Mouse (Mus musculus) hindbrain, embryonic 13.5 days (tissue): Measurements from ENCODE around the gene Topbp1. TPM values are rescaled to one million over a fixed set of nuclear protein-coding genes. Genes with fewer than 3 reads are reported as not detected.

Experiments used
- ATAC-seq: fragments of 200-750 bp; cut with Nextera tagmentation; 2 replicates; pipeline ENCODE4 v1.8.0; 2017; ENCODE audit warnings: moderate TSS enrichment; ENCODE audit not compliant: low FRiP score
- H3K27ac ChIP-seq: fragments of 300-500 bp; sonication (generic); 2 replicates; pipeline ENCODE4 v1.5.1; 2015; ENCODE audit warnings: inconsistent platforms, mild to moderate bottlenecking, moderate library complexity
- H3K27me3 ChIP-seq: fragments of 300-500 bp; sonication (generic); 2 replicates; pipeline ENCODE4 v1.6.1; 2015; ENCODE audit warnings: mild to moderate bottlenecking, inconsistent platforms
- H3K36me3 ChIP-seq: fragments of 300-500 bp; sonication (generic); 2 replicates; pipeline ENCODE4 v1.6.1; 2015; ENCODE audit warnings: mild to moderate bottlenecking, inconsistent platforms
- H3K4me1 ChIP-seq: fragments of 300-500 bp; sonication (generic); replicated peaks from 2 replicates; pipeline ENCODE4 v1.6.1; 2015; ENCODE audit warnings: inconsistent platforms
- H3K4me2 ChIP-seq: fragments of 300-500 bp; sonication (generic); 2 replicates; pipeline ENCODE4 v1.6.1; 2015; ENCODE audit warnings: inconsistent platforms, mild to moderate bottlenecking, moderate library complexity
- H3K4me3 ChIP-seq: fragments of 300-500 bp; sonication (generic); 2 replicates; pipeline ENCODE4 v1.5.1; 2015; ENCODE audit warnings: mild to moderate bottlenecking, inconsistent platforms
- H3K9ac ChIP-seq: fragments of 300-500 bp; sonication (generic); 2 replicates; pipeline ENCODE4 v1.6.1; 2015; ENCODE audit warnings: mild to moderate bottlenecking, inconsistent platforms
- H3K9me3 ChIP-seq: fragments of 300-500 bp; sonication (generic); 2 replicates; pipeline ENCODE4 v1.6.1; 2016; ENCODE audit warnings: inconsistent platforms
- WGBS: fragments of 180-500 bp; shearing (Covaris S2); methylation state at CpG from one replicate; pipeline ENCODE4 v1.1.7; 2015; 5-methylcytosine and 5-hydroxymethylcytosine counted together
- polyA plus RNA-seq: library from polyadenylated mRNA; unstranded; fragments of >200 nt; fragmentation: Nextera tagmentation; extraction: Ambion mirVana; gene quantifications from 2 replicates; pipeline ENCODE4 v1.2.1, GENCODE M21; 2015

Gene Topbp1
- polyA plus RNA-seq = 23.2 and 26.0 TPM in 2 replicates

GRCm38 (mm10) chr9:103304927-103305326, at the start of gene Topbp1, which contains the start of gene 1300017J02Rik:
Topbp1 (plus strand) TSS chr9:103305215.
1300017J02Rik (minus strand) TSS chr9:103305082.
- peak within 1 kb of the TSS; percentile 82 for H3K9ac ChIP-seq
- H3K9me3 ChIP-seq = no peaks in the 10 kb centered on the region
- peak within 1 kb of the TSS; percentile 91 for H3K27ac ChIP-seq
- H3K27me3 ChIP-seq = no peaks in the 10 kb centered on the region
- H3K36me3 ChIP-seq = peaks cover 15% of the 10 kb centered on the region
- peak; percentile 97 for ATAC-seq
- H3K4me3 ChIP-seq = peak within 1 kb of the TSS; percentile 95
- WGBS = 0% methylated on average over 46 of the region's 49 CpGs
- H3K4me1 ChIP-seq = peaks cover 19% of the 10 kb centered on the region
- H3K4me2 ChIP-seq = peak within 1 kb of the TSS; percentile 95

DNA sequence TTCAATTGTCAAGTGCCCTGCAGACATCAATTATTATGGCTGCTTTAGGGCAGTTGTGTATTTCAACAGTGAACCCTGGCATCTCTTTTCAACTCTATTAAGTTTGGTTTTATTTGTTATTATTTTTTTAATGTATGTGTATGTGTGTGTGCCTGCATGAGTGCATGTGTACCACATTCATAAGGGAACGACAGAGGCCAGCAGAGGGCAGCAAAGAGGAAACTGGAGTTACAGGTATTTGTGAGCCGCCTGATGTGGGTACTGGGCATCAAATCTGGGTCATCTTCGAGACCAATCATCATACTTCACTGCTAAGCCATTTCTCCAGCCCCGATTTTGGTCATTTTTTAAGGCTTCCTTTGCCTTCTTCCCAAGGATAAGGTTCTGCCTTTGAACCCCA, 39.2 kb upstream of the Topbp1 start:
- no peak overlapping the region for H3K4me3 ChIP-seq
- ATAC-seq = no peak
- H3K4me2 ChIP-seq = no peak overlapping the region
- no peaks in the 10 kb centered on the region for H3K9me3 ChIP-seq
- no peaks in the 10 kb centered on the region for H3K4me1 ChIP-seq
- no peaks in the 10 kb centered on the region for H3K36me3 ChIP-seq
- H3K27me3 ChIP-seq = no peaks in the 10 kb centered on the region
- 93% methylated on average over 4 of the region's 4 CpGs for WGBS
- H3K27ac ChIP-seq = no peak overlapping the region
- no peak overlapping the region for H3K9ac ChIP-seq

DNA sequence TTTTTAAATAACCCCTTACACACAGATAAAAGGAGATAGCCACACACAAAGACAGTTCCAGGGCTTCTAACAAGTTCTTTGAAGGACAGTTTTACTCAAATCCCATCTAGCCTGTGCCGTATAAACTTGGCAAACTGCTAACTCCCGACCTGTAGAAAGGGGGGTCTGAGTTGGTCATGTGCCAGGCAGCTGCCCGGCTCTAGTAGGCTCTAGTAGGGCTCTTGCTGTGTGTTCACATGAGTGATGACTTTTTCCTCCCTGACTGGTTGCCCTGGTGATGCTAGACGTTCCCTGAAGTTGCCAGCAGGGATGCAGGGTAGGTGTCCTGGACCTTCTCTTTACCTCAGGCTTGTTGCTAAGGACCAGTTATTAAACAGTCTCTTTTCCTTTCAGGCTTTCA, 33.9 kb upstream of the Topbp1 start:
- H3K27ac ChIP-seq = no peak overlapping the region
- 24% methylated on average over 4 of the region's 4 CpGs for WGBS
- no peak overlapping the region for H3K4me2 ChIP-seq
- H3K27me3 ChIP-seq = no peaks in the 10 kb centered on the region
- no peaks in the 10 kb centered on the region for H3K9me3 ChIP-seq
- H3K9ac ChIP-seq = no peak overlapping the region
- peak; percentile 61 for ATAC-seq
- no peak overlapping the region for H3K4me3 ChIP-seq
- H3K36me3 ChIP-seq = no peaks in the 10 kb centered on the region
- H3K4me1 ChIP-seq = peaks cover 6% of the 10 kb centered on the region; the same call in 1 of the 2 replicates

DNA sequence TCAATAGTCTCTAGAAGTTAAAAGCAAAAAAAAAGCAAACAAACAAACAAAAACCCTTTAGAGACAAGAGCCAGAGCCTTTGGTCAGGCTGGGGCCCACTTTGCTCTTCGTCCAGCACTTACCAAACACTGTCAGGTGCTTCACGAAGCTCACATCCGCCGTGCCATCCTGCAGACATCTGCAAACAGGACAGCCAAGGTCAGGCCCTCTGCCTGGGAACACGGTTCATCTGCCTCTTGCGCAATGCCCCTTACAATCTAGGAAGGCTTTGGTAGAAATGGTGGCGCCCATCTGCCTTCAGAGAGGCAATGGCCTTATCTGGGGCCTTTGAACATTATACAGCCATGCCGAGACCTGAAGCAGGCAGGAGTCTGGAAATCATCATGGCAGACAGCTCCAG, 30.2 kb upstream of the Topbp1 start:
- H3K36me3 ChIP-seq = no peaks in the 10 kb centered on the region
- no peaks in the 10 kb centered on the region for H3K9me3 ChIP-seq
- H3K4me2 ChIP-seq = no peak overlapping the region
- 90% methylated on average over 8 of the region's 8 CpGs for WGBS
- H3K27me3 ChIP-seq = no peaks in the 10 kb centered on the region
- H3K27ac ChIP-seq = no peak overlapping the region
- H3K4me3 ChIP-seq = no peak overlapping the region
- H3K4me1 ChIP-seq = peaks cover 6% of the 10 kb centered on the region; the same call in 1 of the 2 replicates
- no peak overlapping the region for H3K9ac ChIP-seq
- no peak for ATAC-seq

DNA sequence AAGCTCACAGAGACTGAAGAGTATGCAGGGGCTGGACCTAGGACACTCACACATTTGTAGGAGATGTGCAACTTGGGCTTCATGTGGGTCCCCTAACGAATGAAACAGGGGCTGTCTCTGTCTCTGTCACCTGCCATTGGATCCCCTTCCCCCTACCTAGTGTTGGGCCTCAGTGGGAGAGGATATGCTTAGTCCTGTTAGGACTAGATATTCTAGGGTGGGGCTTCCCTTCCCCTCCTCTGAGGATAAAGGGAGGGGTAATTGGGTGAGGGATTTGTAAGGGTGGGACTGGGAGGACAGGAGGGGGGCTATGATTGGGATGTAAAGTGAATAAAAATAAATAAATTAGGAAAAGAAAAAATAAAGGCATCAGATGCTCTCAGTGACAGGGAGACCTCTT, 29.3 kb upstream of the Topbp1 start:
- H3K27me3 ChIP-seq = no peaks in the 10 kb centered on the region
- H3K9ac ChIP-seq = no peak overlapping the region
- 64% methylated on average over 1 of the region's 1 CpGs for WGBS
- no peak overlapping the region for H3K27ac ChIP-seq
- no peak for ATAC-seq
- H3K4me1 ChIP-seq = peaks cover 6% of the 10 kb centered on the region; the same call in 1 of the 2 replicates
- H3K4me3 ChIP-seq = no peak overlapping the region
- no peak overlapping the region for H3K4me2 ChIP-seq
- no peaks in the 10 kb centered on the region for H3K36me3 ChIP-seq
- H3K9me3 ChIP-seq = no peaks in the 10 kb centered on the region

DNA sequence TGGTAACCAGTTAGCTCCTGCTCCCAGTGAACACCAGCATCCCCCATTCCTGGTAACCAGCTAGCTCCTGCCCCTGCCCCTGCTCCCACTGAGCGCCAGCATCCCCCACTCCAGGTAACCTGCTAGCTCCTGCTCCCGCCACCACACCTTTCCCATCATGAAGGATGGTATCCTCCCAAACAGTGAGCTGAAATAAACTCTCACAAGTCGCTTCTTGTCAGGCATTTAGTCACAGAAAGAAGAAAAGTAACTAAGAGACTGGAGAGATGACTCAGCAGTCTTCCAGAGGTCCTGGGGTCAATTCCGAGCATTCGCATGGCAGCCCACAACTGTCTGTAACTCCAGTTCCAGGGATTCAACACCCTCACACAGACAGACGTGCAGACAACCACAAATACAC, 28.1 kb upstream of the Topbp1 start:
- no peaks in the 10 kb centered on the region for H3K4me1 ChIP-seq
- H3K4me2 ChIP-seq = no peak overlapping the region
- no peak overlapping the region for H3K27ac ChIP-seq
- H3K9ac ChIP-seq = no peak overlapping the region
- H3K27me3 ChIP-seq = no peaks in the 10 kb centered on the region
- ATAC-seq = no peak
- H3K9me3 ChIP-seq = no peaks in the 10 kb centered on the region
- 83% methylated on average over 6 of the region's 6 CpGs for WGBS
- no peaks in the 10 kb centered on the region for H3K36me3 ChIP-seq
- H3K4me3 ChIP-seq = no peak overlapping the region

- ATAC-seq = no peak
- no peaks in the 10 kb centered on the region for H3K9me3 ChIP-seq
- WGBS = 60% methylated on average over 4 of the region's 4 CpGs
- H3K4me2 ChIP-seq = no peak overlapping the region
- H3K9ac ChIP-seq = no peak overlapping the region
- H3K4me1 ChIP-seq = no peaks in the 10 kb centered on the region
- no peak overlapping the region for H3K27ac ChIP-seq
- H3K4me3 ChIP-seq = no peak overlapping the region
- no peaks in the 10 kb centered on the region for H3K36me3 ChIP-seq
- no peaks in the 10 kb centered on the region for H3K27me3 ChIP-seq
Measured at GRCm38 (mm10) chr9:103286396-103286795, 18.6 kb upstream of the Topbp1 start.

GRCm38 (mm10) chr9:103286901-103287422, 18.1 kb upstream of the Topbp1 start:
- WGBS = 74% methylated on average over 13 of the region's 13 CpGs
- Histone ChIP-seq H3K4me3 (no peak overlapping the region), H3K4me2 (no peak overlapping the region), H3K9me3 (no peaks in the 10 kb centered on the region), H3K27me3 (no peaks in the 10 kb centered on the region), H3K27ac (no peak overlapping the region), H3K4me1 (no peaks in the 10 kb centered on the region), H3K9ac (no peak overlapping the region), H3K36me3 (no peaks in the 10 kb centered on the region)
- ATAC-seq = no peak

DNA sequence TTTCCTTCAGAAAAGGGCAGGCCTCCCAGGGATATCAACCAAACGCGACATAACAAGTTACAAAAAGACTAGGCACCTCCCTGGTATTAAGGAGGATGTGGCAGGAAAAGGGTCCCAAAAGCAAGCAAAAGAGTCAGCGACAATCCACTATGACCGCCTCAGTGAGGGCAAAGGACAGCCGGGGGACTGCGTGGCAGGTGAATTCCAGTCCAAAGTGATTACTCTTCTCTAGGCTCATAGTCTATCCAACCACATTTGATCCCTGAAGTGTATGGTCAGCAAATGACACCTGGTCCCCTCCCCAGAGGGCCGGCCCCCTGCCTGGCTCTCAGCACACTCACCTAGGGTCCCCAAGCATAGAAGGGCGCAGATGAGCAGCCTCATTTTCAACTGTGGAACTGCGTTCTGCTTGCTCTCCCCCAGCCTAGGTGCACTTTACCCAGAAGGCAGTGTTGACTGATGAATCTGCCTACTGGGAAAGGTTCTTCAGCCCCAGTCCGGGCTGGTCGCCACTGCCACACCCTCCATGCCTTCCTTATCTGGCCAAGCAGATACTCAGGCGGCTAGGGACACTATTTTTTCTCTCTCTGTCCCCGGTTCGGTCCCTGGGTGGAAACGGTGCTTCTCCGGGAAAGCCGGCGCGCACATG, 17.1 kb upstream of the Topbp1 start:
- no peaks in the 10 kb centered on the region for H3K36me3 ChIP-seq
- no peak overlapping the region for H3K27ac ChIP-seq
- no peaks in the 10 kb centered on the region for H3K27me3 ChIP-seq
- no peak overlapping the region for H3K4me2 ChIP-seq
- H3K9ac ChIP-seq = no peak overlapping the region
- 88% methylated on average over 19 of the region's 19 CpGs for WGBS
- no peak for ATAC-seq
- H3K9me3 ChIP-seq = no peaks in the 10 kb centered on the region
- no peaks in the 10 kb centered on the region for H3K4me1 ChIP-seq
- H3K4me3 ChIP-seq = no peak overlapping the region

DNA sequence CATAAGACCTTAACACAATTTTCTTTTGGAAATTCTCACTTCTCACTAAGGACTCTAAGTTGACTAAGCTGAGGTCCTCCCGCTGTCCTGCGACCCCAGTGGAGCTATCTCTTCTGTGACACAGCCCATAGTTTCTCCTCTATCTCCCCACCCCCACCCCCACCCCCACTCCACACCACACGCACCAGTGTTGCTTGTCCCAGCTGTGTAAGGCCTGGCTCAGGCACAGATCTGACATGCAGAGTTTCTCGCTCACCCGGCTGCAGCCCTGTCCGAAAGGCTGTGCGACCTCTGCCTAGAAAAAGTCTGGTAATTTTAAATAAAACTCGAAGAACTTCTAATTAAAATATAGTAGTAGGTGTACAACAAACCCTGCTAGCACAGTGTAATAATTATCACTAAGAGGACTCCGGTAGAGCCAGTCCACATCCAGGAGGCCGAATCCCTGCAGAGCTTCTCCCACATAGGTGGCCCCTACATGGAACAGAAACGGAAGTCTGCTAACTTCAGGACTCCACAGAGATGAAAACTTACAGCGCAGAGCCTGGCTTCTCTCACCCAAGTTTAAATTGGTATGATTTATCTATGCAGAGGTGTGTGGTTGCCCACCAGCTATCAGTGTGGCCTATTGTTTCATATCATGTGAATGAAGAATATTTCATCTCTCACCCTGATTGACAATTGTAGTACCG, 16.4 kb upstream of the Topbp1 start:
- 94% methylated on average over 13 of the region's 13 CpGs for WGBS
- no peaks in the 10 kb centered on the region for H3K9me3 ChIP-seq
- H3K4me2 ChIP-seq = no peak overlapping the region
- H3K36me3 ChIP-seq = no peaks in the 10 kb centered on the region
- H3K27me3 ChIP-seq = no peaks in the 10 kb centered on the region
- H3K4me1 ChIP-seq = no peaks in the 10 kb centered on the region
- H3K4me3 ChIP-seq = no peak overlapping the region
- H3K27ac ChIP-seq = no peak overlapping the region
- ATAC-seq = no peak
- no peak overlapping the region for H3K9ac ChIP-seq

DNA sequence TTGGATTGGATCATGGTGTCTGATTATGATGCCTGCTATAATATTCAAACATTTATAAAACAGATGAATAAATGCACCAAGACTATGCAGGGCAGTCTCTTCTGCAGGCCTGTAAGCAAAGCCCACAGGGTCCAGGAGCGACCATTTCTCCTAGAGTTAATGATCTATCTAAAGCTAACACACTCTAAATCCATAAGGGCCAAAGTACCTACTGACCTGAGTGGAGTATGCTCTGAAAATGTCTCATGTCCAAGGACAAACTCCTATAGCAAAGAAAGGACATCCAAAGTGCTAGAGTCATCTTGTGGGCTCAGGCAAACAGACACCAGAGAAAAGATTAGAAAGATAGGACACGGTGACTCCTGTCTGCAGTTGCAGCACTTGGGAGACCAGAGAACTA, 10.5 kb upstream of the Topbp1 start:
- H3K4me3 ChIP-seq = no peak overlapping the region
- no peak for ATAC-seq
- 97% methylated on average over 2 of the region's 2 CpGs for WGBS
- H3K36me3 ChIP-seq = no peaks in the 10 kb centered on the region
- H3K9me3 ChIP-seq = no peaks in the 10 kb centered on the region
- H3K9ac ChIP-seq = no peak overlapping the region
- H3K4me2 ChIP-seq = no peak overlapping the region
- no peaks in the 10 kb centered on the region for H3K4me1 ChIP-seq
- no peak overlapping the region for H3K27ac ChIP-seq
- no peaks in the 10 kb centered on the region for H3K27me3 ChIP-seq

DNA sequence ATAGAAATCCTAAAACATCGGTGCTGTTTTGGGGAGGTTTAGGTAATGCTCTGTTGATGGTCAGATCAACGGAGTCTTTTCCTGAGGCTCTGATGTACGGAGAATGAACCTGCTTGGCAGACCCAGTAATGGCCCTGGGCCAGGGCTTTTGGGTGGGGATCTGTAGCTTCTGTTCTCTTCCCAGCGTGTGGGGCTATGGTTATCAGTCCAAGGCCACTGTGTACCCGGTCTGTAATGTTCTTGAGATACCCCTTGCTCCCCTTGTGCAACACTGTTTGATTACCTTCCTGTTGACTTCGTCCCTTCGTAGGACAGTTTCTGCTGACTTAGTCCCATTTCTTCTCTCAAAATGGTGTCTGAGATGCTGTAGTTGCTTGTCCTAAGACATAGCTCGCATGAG, 3.9 kb upstream of the Topbp1 start:
- WGBS = 93% methylated on average over 8 of the region's 8 CpGs
- no peaks in the 10 kb centered on the region for H3K27me3 ChIP-seq
- no peak overlapping the region for H3K4me2 ChIP-seq
- H3K36me3 ChIP-seq = no peaks in the 10 kb centered on the region
- H3K9ac ChIP-seq = no peak overlapping the region
- peaks cover 11% of the 10 kb centered on the region for H3K4me1 ChIP-seq
- H3K9me3 ChIP-seq = no peaks in the 10 kb centered on the region
- no peak for ATAC-seq
- no peak overlapping the region for H3K4me3 ChIP-seq
- H3K27ac ChIP-seq = no peak overlapping the region

DNA sequence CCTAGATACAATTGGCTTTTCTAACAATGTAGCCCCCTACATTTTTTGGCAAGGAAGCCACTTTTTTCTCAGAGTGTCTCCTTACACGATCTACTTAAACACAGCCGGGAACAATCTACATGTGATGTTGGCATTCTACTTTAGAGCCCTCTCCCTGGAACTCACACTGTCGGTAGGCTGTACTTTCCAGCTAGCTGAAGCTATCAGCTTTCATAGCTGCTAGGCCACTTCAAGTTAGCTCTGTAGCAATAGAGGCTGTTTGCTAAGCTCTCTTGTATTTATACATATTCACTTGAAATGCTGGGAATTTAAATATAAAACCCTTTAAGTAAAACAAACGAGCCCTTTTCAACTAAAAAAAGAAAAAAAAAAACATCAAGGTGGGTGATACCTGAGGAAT, 2.8 kb upstream of the Topbp1 start:
- H3K4me2 ChIP-seq = no peak overlapping the region
- no peak overlapping the region for H3K27ac ChIP-seq
- no peak for ATAC-seq
- H3K9me3 ChIP-seq = no peaks in the 10 kb centered on the region
- WGBS = 83% methylated on average over 4 of the region's 4 CpGs
- peaks cover 19% of the 10 kb centered on the region for H3K4me1 ChIP-seq
- no peak overlapping the region for H3K9ac ChIP-seq
- no peaks in the 10 kb centered on the region for H3K36me3 ChIP-seq
- H3K27me3 ChIP-seq = no peaks in the 10 kb centered on the region
- no peak overlapping the region for H3K4me3 ChIP-seq
